Mouse (Mus musculus) intestine, postnatal 0 days (tissue): ENCODE measurements at regions not wholly inside any gene's neighbourhood (a gene's known extent, or its start where the extent isn't known, plus 50 kb on each side); places are given as distances from the start of the nearest gene placed in this dataset.

ENCODE experiments used
- ATAC-seq: fragments of 200-750 bp; cut with Nextera tagmentation; 2 replicates; pipeline ENCODE4 v1.8.0; 2017; ENCODE audit warnings: mild to moderate bottlenecking, moderate TSS enrichment, moderate library complexity
- H3K27ac ChIP-seq: fragments of 300-500 bp; sonication (generic); 2 replicates; pipeline ENCODE4 v1.5.1; 2014; ENCODE audit warnings: mild to moderate bottlenecking, low read depth, low read length, moderate library complexity
- H3K27me3 ChIP-seq: fragments of 300-500 bp; sonication (generic); replicated peaks from 2 replicates; pipeline ENCODE4 v1.6.1; 2014; ENCODE audit warnings: low read length, mixed read lengths; ENCODE audit not compliant: control insufficient read depth, insufficient read depth
- H3K36me3 ChIP-seq: fragments of 300-500 bp; sonication (generic); 2 replicates; pipeline ENCODE4 v1.6.1; 2014; ENCODE audit warnings: mild to moderate bottlenecking, moderate library complexity; ENCODE audit not compliant: control insufficient read depth, insufficient read depth
- H3K4me1 ChIP-seq: fragments of 300-500 bp; sonication (generic); replicated peaks from 2 replicates; pipeline ENCODE4 v1.6.1; 2014; ENCODE audit warnings: antibody characterized with exemption, low read length, mixed read lengths; ENCODE audit not compliant: control insufficient read depth, insufficient read depth
- H3K4me2 ChIP-seq: fragments of 300-500 bp; sonication (generic); replicated peaks from 2 replicates; pipeline ENCODE4 v1.6.1; 2014; ENCODE audit warnings: low read depth, mild to moderate bottlenecking, moderate library complexity
- H3K4me3 ChIP-seq: fragments of 300-500 bp; sonication (generic); 2 replicates; pipeline ENCODE4 v1.5.1; 2014; ENCODE audit warnings: low read depth, low read length
- H3K9ac ChIP-seq: fragments of 300-500 bp; sonication (generic); 2 replicates; pipeline ENCODE4 v1.6.1; 2014; ENCODE audit warnings: mild to moderate bottlenecking, low read depth, low read length
- H3K9me3 ChIP-seq: fragments of 300-500 bp; sonication (generic); 2 replicates; pipeline ENCODE4 v1.6.1; 2016; ENCODE audit warnings: mixed run types; ENCODE audit not compliant: control insufficient read depth
- CTCF ChIP-seq: sonication (generic); IDR thresholded peaks from 2 replicates; pipeline ENCODE4 v1.5.1; 2016; ENCODE audit warnings: low read depth, mild to moderate bottlenecking, control low read depth, antibody characterized with exemption, moderate library complexity
- WGBS: fragments of 180-500 bp; shearing (Covaris S2); extraction: QIAGEN DNeasy Blood & Tissue Kit; methylation state at CpG from one replicate; pipeline ENCODE4 v1.1.7; 2014; 5-methylcytosine and 5-hydroxymethylcytosine counted together

DNA sequence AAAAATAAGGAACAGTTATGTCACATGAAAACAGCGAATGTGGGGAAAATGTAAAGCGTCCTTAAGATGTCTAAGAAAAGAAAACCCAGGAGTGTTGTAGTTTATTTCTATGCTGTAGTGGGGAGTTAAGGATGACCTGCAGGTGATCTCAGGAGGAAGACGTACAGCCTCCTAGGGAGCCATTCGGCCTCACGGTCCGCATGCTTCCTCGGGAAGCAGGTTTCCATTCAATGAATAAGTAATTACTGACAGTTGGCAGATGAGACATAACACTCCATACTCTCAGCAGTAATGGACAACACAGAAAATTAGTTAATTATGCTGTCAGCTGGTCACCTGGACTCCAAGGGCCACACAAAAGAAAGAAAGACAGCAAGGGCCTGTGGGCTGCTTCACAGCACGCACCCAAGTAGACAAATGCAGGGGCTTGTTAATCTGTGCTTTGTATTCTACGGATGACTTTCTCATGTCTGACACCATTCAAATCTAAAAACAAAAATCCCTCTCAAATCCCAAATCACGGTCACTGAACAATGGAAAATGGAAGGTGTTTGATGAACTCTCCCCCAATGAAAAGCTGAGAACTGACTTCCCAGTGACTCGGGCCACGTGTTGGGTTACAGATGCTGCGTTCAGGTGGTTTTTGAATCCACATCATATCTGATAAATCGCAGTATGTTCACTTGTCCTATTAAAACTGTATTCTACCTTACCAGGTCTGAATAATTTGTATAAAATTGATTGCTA, 193.5 kb downstream of the Gm11361 start:
- Histone ChIP-seq H3K4me3 (no peak overlapping the region), H3K9ac (no peak overlapping the region), H3K4me1 (no peaks in the 10 kb centered on the region), H3K36me3 (no peaks in the 10 kb centered on the region), H3K27ac (no peak overlapping the region), H3K27me3 (no peaks in the 10 kb centered on the region), H3K4me2 (no peak overlapping the region), H3K9me3 (no peaks in the 10 kb centered on the region)
- no peak for ATAC-seq
- no peak for TF ChIP-seq CTCF
- 85% methylated on average over 14 of the region's 14 CpGs for WGBS

DNA sequence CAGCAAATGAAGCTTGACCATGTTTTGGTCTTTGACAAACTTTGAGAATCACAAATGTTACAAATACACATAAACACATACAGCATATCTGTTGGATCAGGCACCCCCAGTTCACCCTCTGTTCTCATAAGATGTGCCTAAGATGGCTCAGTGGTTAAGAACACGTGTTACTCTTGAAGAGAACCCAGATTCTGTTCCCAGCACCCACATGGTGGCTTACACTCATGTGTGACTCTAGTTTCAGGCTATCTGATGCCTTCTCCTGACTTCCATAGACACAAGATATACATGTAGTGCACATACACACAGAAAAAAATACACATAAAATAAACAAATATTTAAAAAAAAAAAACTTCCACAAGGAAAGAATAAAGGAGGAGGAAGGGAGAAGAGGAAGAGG, 191.7 kb downstream of the Gm11361 start:
- 86% methylated on average over 1 of the region's 1 CpGs for WGBS

DNA sequence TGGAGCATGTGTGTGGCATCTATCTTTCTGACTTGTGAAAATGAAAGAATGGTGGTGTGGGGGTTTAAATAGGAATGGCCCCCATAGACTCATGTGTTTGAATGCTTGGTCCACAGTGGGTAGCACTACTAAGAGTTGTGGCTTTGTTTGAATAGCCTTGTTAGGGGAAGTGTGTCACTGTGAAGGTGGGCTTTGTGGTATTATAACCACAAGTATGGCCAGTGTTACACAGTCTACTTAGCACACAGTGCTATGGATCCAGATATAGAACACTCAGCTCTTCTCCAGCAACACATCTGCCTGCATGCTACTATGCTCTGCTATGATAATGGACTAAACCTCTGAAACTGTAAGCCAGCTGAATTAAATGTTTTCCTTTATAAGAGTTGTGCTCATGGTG, 184.9 kb downstream of the Gm11361 start:
- H3K9ac ChIP-seq = no peak overlapping the region
- no peak for ATAC-seq
- no peaks in the 10 kb centered on the region for H3K27me3 ChIP-seq
- H3K36me3 ChIP-seq = no peaks in the 10 kb centered on the region
- no peak overlapping the region for H3K4me2 ChIP-seq
- no peaks in the 10 kb centered on the region for H3K4me1 ChIP-seq
- no peaks in the 10 kb centered on the region for H3K9me3 ChIP-seq
- no peak for TF ChIP-seq CTCF
- H3K4me3 ChIP-seq = no peak overlapping the region
- no peak overlapping the region for H3K27ac ChIP-seq

More for the DNA sequence above, 191.7 kb downstream of the Gm11361 start:
- no peak for ATAC-seq
- Histone ChIP-seq H3K4me3 (no peak overlapping the region), H3K9me3 (no peaks in the 10 kb centered on the region), H3K9ac (no peak overlapping the region), H3K27me3 (no peaks in the 10 kb centered on the region), H3K4me1 (no peaks in the 10 kb centered on the region), H3K4me2 (no peak overlapping the region), H3K27ac (no peak overlapping the region), H3K36me3 (no peaks in the 10 kb centered on the region)
- TF ChIP-seq CTCF = no peak

DNA sequence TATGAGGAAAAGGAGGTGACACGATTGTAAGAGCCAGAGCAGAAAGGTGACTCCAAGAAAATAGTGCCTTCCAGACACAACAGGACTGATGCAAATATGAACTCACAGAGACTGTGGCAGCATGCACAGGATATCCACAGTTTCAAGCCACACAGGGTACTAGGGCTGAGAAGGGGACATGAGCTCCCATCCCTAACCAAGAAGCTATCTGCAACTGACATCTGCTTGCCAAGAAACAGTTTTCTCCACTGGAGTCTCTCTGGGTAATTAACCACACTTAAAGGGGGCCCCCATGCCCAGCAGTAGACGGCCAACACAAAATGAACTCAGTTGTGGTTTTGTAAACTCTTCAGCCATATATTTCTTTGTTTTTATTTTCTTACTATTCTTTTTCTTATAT, 176.1 kb downstream of the Gm11361 start:
- no peak overlapping the region for H3K27ac ChIP-seq
- H3K9me3 ChIP-seq = no peaks in the 10 kb centered on the region
- no peaks in the 10 kb centered on the region for H3K27me3 ChIP-seq
- H3K4me2 ChIP-seq = no peak overlapping the region
- 70% methylated on average over 2 of the region's 2 CpGs for WGBS
- ATAC-seq = no peak
- H3K4me3 ChIP-seq = no peak overlapping the region
- no peaks in the 10 kb centered on the region for H3K4me1 ChIP-seq
- no peaks in the 10 kb centered on the region for H3K36me3 ChIP-seq
- no peak overlapping the region for H3K9ac ChIP-seq
- TF ChIP-seq CTCF = no peak

DNA sequence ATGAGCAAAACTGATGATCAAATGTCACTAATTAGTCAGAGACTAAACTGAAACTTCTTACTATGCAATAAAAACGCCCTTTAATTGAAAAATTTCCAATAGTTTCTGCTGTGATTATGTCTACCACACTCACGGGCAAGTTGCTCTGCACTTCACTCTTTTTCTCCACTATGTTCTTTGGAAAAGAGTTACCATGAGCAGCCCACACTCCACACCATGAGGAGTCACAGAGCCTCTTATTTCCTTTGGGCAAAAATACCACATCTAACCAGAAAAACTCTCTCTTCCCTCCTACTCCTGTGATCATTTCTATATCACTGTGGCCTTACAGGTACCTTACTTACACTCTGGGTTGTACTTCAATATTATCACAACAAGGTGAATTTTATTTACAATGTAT, 174.7 kb downstream of the Gm11361 start:
- no peaks in the 10 kb centered on the region for H3K36me3 ChIP-seq
- H3K27ac ChIP-seq = no peak overlapping the region
- H3K4me3 ChIP-seq = no peak overlapping the region
- H3K9ac ChIP-seq = no peak overlapping the region
- no peaks in the 10 kb centered on the region for H3K27me3 ChIP-seq
- ATAC-seq = no peak
- H3K4me1 ChIP-seq = no peaks in the 10 kb centered on the region
- WGBS = 73% methylated on average over 2 of the region's 2 CpGs
- no peak for TF ChIP-seq CTCF
- no peaks in the 10 kb centered on the region for H3K9me3 ChIP-seq
- H3K4me2 ChIP-seq = no peak overlapping the region

DNA sequence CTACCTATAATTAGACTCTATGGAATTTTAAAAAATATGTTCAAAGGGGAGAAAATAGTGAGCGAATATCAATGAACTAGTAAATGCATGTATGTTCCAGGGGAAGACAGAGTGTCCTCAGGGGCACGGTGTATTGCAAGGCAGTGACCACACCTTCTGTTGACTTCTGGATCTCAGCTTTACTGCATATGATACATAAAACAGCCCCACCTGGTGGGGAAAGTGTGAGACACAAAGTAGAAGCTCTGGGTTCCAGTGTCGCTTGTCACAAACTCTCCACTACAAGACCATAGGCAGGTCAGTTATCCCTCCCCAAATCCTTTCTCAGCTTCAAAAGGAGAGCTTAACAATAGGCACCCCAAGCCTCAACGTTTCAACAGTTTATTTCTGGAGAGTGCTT, 168.8 kb downstream of the Gm11361 start:
- Histone ChIP-seq H3K9me3 (no peaks in the 10 kb centered on the region), H3K4me2 (no peak overlapping the region), H3K27me3 (no peaks in the 10 kb centered on the region), H3K4me1 (no peaks in the 10 kb centered on the region), H3K4me3 (no peak overlapping the region), H3K36me3 (no peaks in the 10 kb centered on the region), H3K9ac (no peak overlapping the region), H3K27ac (no peak overlapping the region)
- peak; percentile 49 for TF ChIP-seq CTCF
- ATAC-seq = no peak
- 72% methylated on average over 4 of the region's 4 CpGs for WGBS

DNA sequence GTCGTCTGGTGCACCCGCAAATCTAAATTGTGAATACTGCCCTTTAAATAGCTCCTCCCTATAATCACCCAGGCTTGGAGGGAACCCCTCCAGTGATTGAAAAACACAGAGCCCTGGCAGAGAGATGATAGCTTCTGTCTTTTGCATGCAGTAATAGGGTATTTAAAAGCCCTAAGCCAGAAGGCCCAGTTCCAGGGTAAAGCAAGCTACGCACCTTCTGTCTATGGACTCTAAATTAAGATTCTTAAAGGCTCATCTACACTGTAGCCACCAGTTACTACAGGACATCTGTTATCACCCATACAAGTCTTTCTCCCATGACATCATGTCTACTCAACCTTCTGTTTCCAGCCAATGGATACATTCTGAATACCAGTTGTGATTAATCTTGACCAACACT, 167.8 kb downstream of the Gm11361 start:
- no peaks in the 10 kb centered on the region for H3K4me1 ChIP-seq
- no peak overlapping the region for H3K4me2 ChIP-seq
- no peak overlapping the region for H3K27ac ChIP-seq
- H3K9me3 ChIP-seq = no peaks in the 10 kb centered on the region
- H3K36me3 ChIP-seq = no peaks in the 10 kb centered on the region
- H3K4me3 ChIP-seq = no peak overlapping the region
- ATAC-seq = no peak
- 59% methylated on average over 3 of the region's 3 CpGs for WGBS
- no peak for TF ChIP-seq CTCF
- no peak overlapping the region for H3K9ac ChIP-seq
- no peaks in the 10 kb centered on the region for H3K27me3 ChIP-seq
